Mouse (Mus musculus) kidney, adult 9 months (tissue): Measurements from ENCODE around the gene Pgm1.

ENCODE experiments used
- DNase-seq: peaks from one replicate; pipeline ENCODE4 v3.0.0; 2022

Pgm1 gene

GRCm38 (mm10) chr4:99929149-99929612 lies at the start of gene Pgm1:
Gene Pgm1, plus strand, starts transcription at chr4:99929414.
- DNase-seq = peak; percentile 96

GRCm38 (mm10) chr4:99881882-99882281 lies 47.3 kb upstream of the Pgm1 start:
- DNase-seq = peak; percentile 39

DNA sequence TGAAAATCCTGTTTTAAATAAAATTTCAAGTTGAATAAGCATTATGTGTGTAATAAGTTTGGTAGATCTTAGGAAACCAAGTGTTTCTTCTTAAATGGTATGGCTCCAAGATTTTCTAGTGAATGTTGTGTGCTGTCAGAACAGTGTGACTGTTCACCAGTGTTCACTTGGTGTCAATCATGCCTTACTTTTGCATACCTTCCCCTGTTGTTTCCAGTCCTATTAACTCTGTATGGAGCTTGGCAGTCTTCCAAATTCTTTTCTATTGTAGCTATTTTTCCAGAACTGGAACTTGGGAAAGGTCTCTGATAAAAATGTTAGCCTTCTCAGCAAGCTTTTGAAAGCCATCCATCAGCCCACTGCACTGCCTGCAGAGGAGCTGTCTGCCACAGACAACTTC lies 46.8 kb upstream of the Pgm1 start:
- DNase-seq = no peak

DNA sequence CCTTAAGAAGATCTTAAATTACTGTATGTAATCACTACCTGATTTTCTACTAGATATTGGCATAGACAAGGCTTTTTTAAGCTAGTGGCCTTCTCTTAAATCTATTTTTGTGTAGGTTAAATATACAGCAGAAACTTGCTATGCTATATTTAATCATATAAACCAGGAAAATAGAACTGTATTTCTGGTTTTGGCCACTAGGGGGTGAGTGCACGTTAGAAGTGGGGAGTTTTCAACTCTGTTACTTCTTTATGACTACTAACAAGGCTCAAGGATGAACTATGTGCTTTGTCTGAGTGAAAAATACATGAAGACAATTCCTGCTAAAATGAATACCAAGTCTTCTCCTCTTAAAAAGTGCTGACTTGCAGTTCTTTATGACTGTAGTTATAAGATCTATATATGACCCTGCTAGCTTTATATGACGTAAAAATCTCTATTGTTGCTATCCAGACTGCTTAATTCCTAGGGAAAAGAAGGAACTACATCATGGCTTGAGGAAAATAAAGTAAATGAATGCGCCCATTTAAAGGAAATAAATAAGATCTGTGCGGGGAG lies 15.2 kb upstream of the Pgm1 start:
- peak; percentile 32 for DNase-seq

GRCm38 (mm10) chr4:99926380-99926779 lies 2.8 kb upstream of the Pgm1 start:
- DNase-seq = no peak

DNA sequence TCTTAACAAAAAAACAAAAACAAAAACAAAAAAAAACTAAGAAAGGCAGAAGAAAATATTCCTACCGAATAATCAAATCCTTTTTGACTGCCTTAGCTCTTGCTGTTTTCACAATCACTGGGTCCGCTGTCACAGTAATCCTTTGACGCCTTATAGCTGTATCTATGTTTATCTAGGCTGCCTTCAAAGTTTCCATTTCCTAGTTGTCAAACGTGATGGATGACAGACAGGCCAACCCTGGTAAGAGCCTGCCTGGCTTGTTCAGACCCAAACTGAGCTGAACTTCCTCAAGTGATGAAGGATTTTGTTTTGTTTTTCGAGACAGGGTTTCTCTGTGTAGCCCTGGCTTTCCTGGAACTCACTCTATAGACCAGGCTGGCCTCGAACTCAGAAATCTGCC lies 693 bp upstream of the Pgm1 start:
- DNase-seq = no peak

DNA sequence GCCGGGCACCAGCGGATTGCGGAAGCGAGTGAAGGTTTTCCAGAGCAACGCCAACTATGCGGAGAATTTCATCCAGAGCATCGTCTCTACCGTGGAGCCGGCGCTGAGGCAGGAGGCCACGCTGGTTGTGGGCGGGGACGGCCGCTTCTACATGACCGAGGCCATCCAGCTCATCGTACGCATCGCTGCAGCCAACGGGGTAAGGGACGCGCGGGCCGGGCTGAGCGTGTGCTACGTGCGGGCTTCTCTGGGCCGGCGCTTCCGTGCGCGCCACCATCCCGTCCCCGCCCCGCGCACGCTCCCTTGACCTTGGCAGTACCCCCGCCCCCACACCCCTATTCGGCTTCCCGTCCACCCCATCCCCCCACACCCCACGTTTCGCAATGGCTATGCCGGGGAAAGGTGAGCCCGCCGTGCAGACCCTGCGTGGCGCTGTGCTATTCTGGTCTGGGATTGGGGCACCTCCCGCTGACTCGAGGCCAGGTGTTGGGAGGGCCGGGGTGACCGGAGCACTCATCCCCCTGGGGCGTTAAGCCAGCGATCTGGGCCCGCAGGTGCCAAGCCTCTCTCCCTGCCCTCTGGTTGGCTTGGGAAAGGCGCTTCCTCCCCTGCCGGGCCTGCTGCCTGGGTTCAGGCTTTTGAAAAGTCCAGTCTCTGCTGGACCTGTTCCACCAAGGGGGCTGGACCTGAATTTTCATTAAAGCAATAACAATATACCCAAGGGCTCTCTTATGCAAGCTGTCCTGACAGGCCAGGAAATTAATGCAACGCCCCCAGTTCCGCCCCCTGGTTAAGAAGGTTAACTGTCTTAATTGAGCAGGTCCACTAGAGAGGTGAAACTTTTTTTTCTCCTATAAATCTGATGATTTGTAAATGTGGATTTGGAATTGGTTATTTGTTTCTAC lies 651 bp downstream of the Pgm1 start, which contains the start of gene Itgb3bp:
Gene Itgb3bp, minus strand, starts transcription at position 201 of the 905 bp plus-strand sequence.
- DNase-seq = peak; percentile 94

- DNase-seq = peak; percentile 26
These were observed 1.5 kb downstream of the Pgm1 start for GRCm38 (mm10) chr4:99930518-99931239.

DNA sequence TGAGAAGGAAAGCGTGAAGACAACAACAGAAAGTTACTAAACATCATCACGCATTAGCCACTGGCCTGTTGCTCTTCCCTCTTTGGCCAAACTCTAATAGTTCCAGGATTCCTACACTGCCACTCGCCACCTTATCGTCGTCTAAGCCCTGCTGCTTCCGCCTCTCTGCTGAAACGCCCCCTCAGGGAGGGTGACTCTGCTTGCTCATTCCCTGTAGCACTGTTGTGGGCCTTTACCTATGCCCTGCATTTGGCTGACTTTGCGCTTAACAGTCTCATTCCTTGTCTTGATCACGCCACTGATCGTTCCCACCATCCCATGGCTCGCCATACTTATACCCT lies 2.0 kb downstream of the Pgm1 start:
- no peak for DNase-seq

- DNase-seq = no peak
These were observed 2.6 kb downstream of the Pgm1 start for GRCm38 (mm10) chr4:99931807-99932206.

DNA sequence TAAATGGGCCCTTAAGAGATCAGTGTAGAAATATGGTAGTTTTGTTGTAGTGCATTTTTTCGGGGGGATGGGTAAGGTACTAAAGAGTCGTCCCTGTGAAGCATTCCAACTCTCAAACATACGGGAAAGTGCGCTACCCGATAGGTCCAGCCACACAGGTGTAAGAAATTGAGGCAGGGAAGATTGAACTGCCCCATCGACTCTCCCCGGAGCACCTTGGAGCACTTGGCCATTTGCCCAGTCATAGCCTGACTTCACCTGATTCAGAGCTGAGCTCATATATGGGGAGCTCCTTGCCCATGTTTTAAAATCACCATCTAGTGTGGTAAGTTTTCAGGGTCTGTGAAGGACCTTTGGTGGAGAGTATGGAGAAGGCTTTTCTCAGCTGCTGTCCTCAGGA lies 5.6 kb downstream of the Pgm1 start:
- DNase-seq = no peak

- DNase-seq = no peak
These were observed 7.1 kb downstream of the Pgm1 start for GRCm38 (mm10) chr4:99936278-99936677.

GRCm38 (mm10) chr4:99939711-99940505 lies 10.7 kb downstream of the Pgm1 start:
- no peak for DNase-seq

DNA sequence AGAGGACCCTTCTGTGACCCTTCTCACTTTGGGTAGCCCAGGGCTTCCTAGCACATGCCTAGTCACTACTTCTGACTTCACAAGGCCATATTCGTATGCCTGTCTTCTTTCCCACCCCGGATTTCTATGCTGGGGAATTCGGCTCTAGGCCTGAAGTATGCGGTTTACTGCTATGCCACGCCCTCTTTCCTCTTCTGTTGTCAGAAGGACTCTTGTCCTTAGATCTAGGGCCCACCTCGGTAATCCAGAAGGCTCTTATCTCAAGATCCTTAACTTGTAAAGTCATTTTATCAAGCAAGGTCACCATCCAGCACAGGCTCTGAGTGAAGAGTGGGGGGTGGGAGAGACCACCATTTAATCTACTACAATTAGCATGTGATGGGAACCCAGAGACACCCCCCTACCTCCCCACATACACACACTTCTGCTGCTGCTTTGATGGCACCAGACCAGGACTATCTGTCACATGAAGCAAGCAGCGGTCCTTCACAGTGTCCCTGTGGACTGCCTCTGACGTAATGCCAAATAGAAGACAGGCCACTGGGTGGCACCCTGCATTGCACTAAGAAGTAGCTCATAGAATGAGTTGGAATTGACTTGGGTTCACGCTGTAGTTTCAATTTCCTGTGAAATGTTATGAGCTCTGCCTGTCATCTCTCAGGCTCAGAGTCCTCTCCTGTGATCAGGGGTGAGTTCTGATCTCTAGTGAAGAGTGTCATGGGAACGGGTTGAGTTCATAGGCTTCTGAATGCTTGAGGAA lies 12.6 kb downstream of the Pgm1 start:
- peak; percentile 38 for DNase-seq

GRCm38 (mm10) chr4:99944606-99945005 lies 15.4 kb downstream of the Pgm1 start:
- DNase-seq = no peak

- no peak for DNase-seq
These were observed 15.8 kb downstream of the Pgm1 start for GRCm38 (mm10) chr4:99945011-99945410.

GRCm38 (mm10) chr4:99946516-99946915 lies 17.3 kb downstream of the Pgm1 start:
- DNase-seq = no peak

- no peak for DNase-seq
These were observed 18.0 kb downstream of the Pgm1 start for GRCm38 (mm10) chr4:99947192-99947591.

GRCm38 (mm10) chr4:99947896-99948295 lies 18.7 kb downstream of the Pgm1 start:
- no peak for DNase-seq

- no peak for DNase-seq
These were observed 24.7 kb downstream of the Pgm1 start for GRCm38 (mm10) chr4:99953904-99954303.

- no peak for DNase-seq
These were observed 26.2 kb downstream of the Pgm1 start for GRCm38 (mm10) chr4:99955396-99955795.

- no peak for DNase-seq
These were observed 28.0 kb downstream of the Pgm1 start for GRCm38 (mm10) chr4:99957186-99957585.
